Mouse (Mus musculus) MEL (cell line): ENCODE data around the gene Gemin7. TPM values are rescaled to one million over a fixed set of nuclear protein-coding genes. Genes with fewer than 3 reads are reported as not detected.

Experiments used
- DNase-seq: peaks from one replicate; pipeline ENCODE4 v3.0.0; 2011; ENCODE audit warnings: low read depth, low spot score
- H3K27ac ChIP-seq: 2 replicates; pipeline ENCODE4 v1.5.1; 2012; ENCODE audit warnings: low read depth, mild to moderate bottlenecking, control low read depth, low read length, moderate library complexity; ENCODE audit not compliant: control insufficient read depth
- H3K27me3 ChIP-seq, 2 experiments: fragments of 150-350 bp in 1 of 2; sonication (generic) in 1 of 2; 2 replicates each; pipeline ENCODE4 v1.6.1; 2012; ENCODE audit warnings: low read length in 2 of 2, mild to moderate bottlenecking in 2 of 2, improper control_type of control experiment in 1 of 2, moderate library complexity in 1 of 2; ENCODE audit not compliant: insufficient read depth in 2 of 2, control insufficient read depth in 1 of 2
- H3K36me3 ChIP-seq, 2 experiments: 2 replicates each; pipeline ENCODE4 v1.6.1; 2012 to 2014; ENCODE audit warnings: low read length in 2 of 2, improper control_type of control experiment in 1 of 2, inconsistent platforms in 1 of 2, mild to moderate bottlenecking in 1 of 2; ENCODE audit not compliant: insufficient read depth in 2 of 2, control insufficient read depth in 1 of 2
- H3K4me1 ChIP-seq, 2 experiments: fragments of 150-350 bp in 1 of 2; sonication (generic) in 1 of 2; 2 replicates each; pipeline ENCODE4 v1.6.1; 2012; ENCODE audit warnings: low read length in 2 of 2, improper control_type of control experiment in 1 of 2, mild to moderate bottlenecking in 1 of 2; ENCODE audit not compliant: insufficient read depth in 2 of 2, control insufficient read depth in 1 of 2
- H3K4me3 ChIP-seq, 2 experiments: fragments of 150-350 bp in 1 of 2; sonication (generic) in 1 of 2; 2 replicates each; pipeline ENCODE4 v1.5.1; 2012; ENCODE audit warnings: low read depth in 2 of 2, low read length in 2 of 2, mild to moderate bottlenecking in 2 of 2, moderate library complexity in 2 of 2, control low read depth in 1 of 2, improper control_type of control experiment in 1 of 2; ENCODE audit not compliant: control insufficient read depth in 1 of 2, insufficient read depth in 1 of 2
- H3K79me2 ChIP-seq: 2 replicates; pipeline ENCODE4 v1.6.1; 2012; ENCODE audit warnings: mild to moderate bottlenecking, low read length, moderate library complexity; ENCODE audit not compliant: control insufficient read depth, poor library complexity, insufficient read depth
- H3K9ac ChIP-seq: 2 replicates; pipeline ENCODE4 v1.6.1; 2012; ENCODE audit warnings: low read depth, mild to moderate bottlenecking, control low read depth, low read length, moderate library complexity; ENCODE audit not compliant: control insufficient read depth, poor library complexity, severe bottlenecking
- H3K9me3 ChIP-seq: fragments of 150-350 bp; sonication (generic); replicated peaks from 2 replicates; pipeline ENCODE4 v1.6.1; 2012; ENCODE audit warnings: mild to moderate bottlenecking, low read length, improper control_type of control experiment, moderate library complexity; ENCODE audit not compliant: insufficient read depth
- BHLHE40 ChIP-seq: IDR thresholded peaks from 2 replicates; pipeline ENCODE4 v1.6.1; 2012; ENCODE audit warnings: low read depth, mild to moderate bottlenecking, inconsistent platforms, low read length, improper control_type of control experiment, borderline replicate concordance
- CTCF ChIP-seq, 3 experiments: IDR thresholded peaks in 2 of 3; conservative IDR thresholded peaks in 1 of 3; 2 replicates each; pipeline ENCODE4 v1.5.1; 2011 to 2012; ENCODE audit warnings: low read length in 3 of 3, low read depth in 2 of 3, mild to moderate bottlenecking in 2 of 3, improper control_type of control experiment in 1 of 3, inconsistent platforms in 1 of 3, mixed read lengths in 1 of 3, moderate library complexity in 1 of 3; ENCODE audit not compliant: control insufficient read depth in 1 of 3, insufficient read depth in 1 of 3, poor library complexity in 1 of 3, severe bottlenecking in 1 of 3
- E2F4 ChIP-seq: IDR thresholded peaks from 2 replicates; pipeline ENCODE4 v1.6.1; 2011; ENCODE audit warnings: low read depth, low read length, improper control_type of control experiment, borderline replicate concordance
- EP300 ChIP-seq, 2 experiments: IDR thresholded peaks; 2 replicates each; pipeline ENCODE4 v1.6.1; 2011; ENCODE audit warnings: improper control_type of control experiment in 2 of 2, low read length in 2 of 2, low read depth in 1 of 2, mild to moderate bottlenecking in 1 of 2
- ETS1 ChIP-seq: IDR thresholded peaks from 2 replicates; pipeline ENCODE4 v1.6.1; 2012; ENCODE audit warnings: low read depth, mild to moderate bottlenecking, inconsistent platforms, low read length, improper control_type of control experiment, moderate library complexity
- GATA1 ChIP-seq: IDR thresholded peaks from 2 replicates; pipeline ENCODE4 v1.6.1; 2011; ENCODE audit warnings: low read depth, low read length, improper control_type of control experiment
- HCFC1 ChIP-seq: IDR thresholded peaks from 2 replicates; pipeline ENCODE4 v1.6.1; 2012; ENCODE audit warnings: low read depth, mild to moderate bottlenecking, inconsistent platforms, low read length, improper control_type of control experiment, moderate library complexity
- MAFK ChIP-seq: IDR thresholded peaks from 2 replicates; pipeline ENCODE4 v1.6.1; 2011; ENCODE audit warnings: low read depth, mild to moderate bottlenecking, low read length, improper control_type of control experiment, borderline replicate concordance
- MAX ChIP-seq: IDR thresholded peaks from 2 replicates; pipeline ENCODE4 v1.6.1; 2011; ENCODE audit warnings: low read length, improper control_type of control experiment
- MAZ ChIP-seq: IDR thresholded peaks from 2 replicates; pipeline ENCODE4 v1.6.1; 2012; ENCODE audit warnings: low read depth, mild to moderate bottlenecking, inconsistent platforms, low read length, improper control_type of control experiment
- MYB ChIP-seq: IDR thresholded peaks from 2 replicates; pipeline ENCODE4 v1.6.1; 2011; ENCODE audit warnings: mild to moderate bottlenecking, low read depth, low read length, improper control_type of control experiment
- NELFE ChIP-seq: IDR thresholded peaks from 2 replicates; pipeline ENCODE4 v1.6.1; 2011; ENCODE audit warnings: low read depth, low read length, improper control_type of control experiment
- POLR2AphosphoS5 ChIP-seq: IDR thresholded peaks from 2 replicates; pipeline ENCODE4 v1.6.1; 2012; ENCODE audit warnings: low read depth, borderline replicate concordance, mild to moderate bottlenecking, inconsistent platforms, low read length, moderate library complexity, mixed read lengths
- RAD21 ChIP-seq: IDR thresholded peaks from 2 replicates; pipeline ENCODE4 v1.6.1; 2011; ENCODE audit warnings: mild to moderate bottlenecking, low read depth, low read length, improper control_type of control experiment
- RCOR1 ChIP-seq: IDR thresholded peaks from 2 replicates; pipeline ENCODE4 v1.6.1; 2012; ENCODE audit warnings: low read depth, mild to moderate bottlenecking, inconsistent platforms, low read length, improper control_type of control experiment
- SIN3A ChIP-seq: IDR thresholded peaks from 2 replicates; pipeline ENCODE4 v1.6.1; 2012; ENCODE audit warnings: low read length, improper control_type of control experiment, inconsistent platforms
- TAL1 ChIP-seq: IDR thresholded peaks from 2 replicates; pipeline ENCODE4 v1.6.1; 2012; ENCODE audit warnings: mild to moderate bottlenecking, inconsistent platforms, low read length, moderate library complexity, mixed read lengths
- UBTF ChIP-seq: IDR thresholded peaks from 2 replicates; pipeline ENCODE4 v1.6.1; 2012; ENCODE audit warnings: low read depth, mild to moderate bottlenecking, inconsistent platforms, low read length, improper control_type of control experiment, moderate library complexity, borderline replicate concordance; ENCODE audit not compliant: insufficient read depth
- USF1 ChIP-seq: IDR thresholded peaks from 2 replicates; pipeline ENCODE4 v1.6.1; 2014; ENCODE audit warnings: low read depth, mild to moderate bottlenecking, inconsistent platforms, low read length, improper control_type of control experiment, moderate library complexity
- ZC3H11A ChIP-seq: IDR thresholded peaks from 2 replicates; pipeline ENCODE4 v1.6.1; 2012; ENCODE audit warnings: low read depth, mild to moderate bottlenecking, inconsistent platforms, low read length, improper control_type of control experiment
- ZMIZ1 ChIP-seq: IDR thresholded peaks from 2 replicates; pipeline ENCODE4 v1.6.1; 2012; ENCODE audit warnings: low read depth, mild to moderate bottlenecking, inconsistent platforms, low read length, improper control_type of control experiment, moderate library complexity
- polyA plus RNA-seq, 2 experiments: library from polyadenylated mRNA; stranded (reverse) in 1 of 2; unstranded in 1 of 2; fragments of >175 nt in 1 of 2; fragments of >200 nt in 1 of 2; gene quantifications; 2 replicates each; pipeline versions ENCODE4 v1.2.1 to v1.2.4; 2012; ENCODE audit warnings: low replicate concordance in 2 of 2, low read depth in 1 of 2; ENCODE audit not compliant: insufficient read length in 2 of 2, insufficient read depth in 1 of 2, missing spikeins in 1 of 2
- total RNA-seq: library from RNA; depleted of rRNA; stranded (reverse); fragments of 300-350 nt; gene quantifications from 2 replicates; pipeline ENCODE4 v1.2.3, GENCODE M21; 2012

Gene Gemin7
- total and polyA plus RNA-seq, 3 experiments = 58.0 to 78.7 TPM; not detected in 1

DNA sequence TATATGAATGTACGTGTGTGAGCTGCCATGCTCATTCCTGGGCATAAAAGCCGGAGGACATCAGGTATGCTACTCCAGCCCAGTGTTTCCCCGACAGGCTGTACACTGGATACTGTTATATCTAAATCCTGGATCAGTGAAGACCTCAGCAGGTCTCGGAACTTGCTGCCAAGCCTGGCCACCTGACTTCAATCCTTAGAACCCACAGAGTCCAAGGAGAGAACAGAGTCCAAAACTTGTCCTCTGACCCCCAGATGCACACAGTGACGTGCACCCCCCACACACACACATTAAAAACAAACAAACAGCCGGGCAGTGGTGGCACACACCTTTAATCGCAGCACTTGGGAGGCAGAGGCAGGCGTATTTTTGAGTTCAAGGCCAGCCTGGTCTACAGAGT, 10.0 kb downstream of the Gemin7 start:
- Histone ChIP-seq H3K36me3 (peaks cover 0 to 29% of the 10 kb centered on the region in 2 experiments; a peak in 3 of 4 replicates), H3K27ac (no peak overlapping the region), H3K27me3 (no peaks in the 10 kb centered on the region)

DNA sequence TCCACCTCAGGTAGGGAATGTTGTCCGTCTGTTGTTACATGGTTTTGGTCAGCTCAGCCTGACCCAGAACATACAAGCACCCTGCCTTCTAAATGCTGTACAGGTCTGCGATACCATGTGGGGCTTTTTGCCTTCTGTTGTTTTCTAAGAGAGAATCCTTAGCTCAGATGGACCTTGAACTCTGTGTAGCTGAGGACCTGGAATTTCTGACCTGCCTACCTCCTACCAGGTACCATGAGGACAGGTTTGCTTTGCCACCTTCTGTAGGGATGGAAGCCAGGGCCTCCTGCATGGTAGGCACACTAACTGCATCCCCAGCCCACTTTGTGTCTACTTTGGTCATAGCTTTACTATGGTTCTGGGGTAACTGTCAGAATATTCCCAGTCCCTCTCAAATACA, 11.6 kb downstream of the Gemin7 start:
- Histone ChIP-seq H3K9ac (no peak overlapping the region), H3K79me2 (peaks cover 24% of the 10 kb centered on the region)
- TF ChIP-seq SIN3A = no peak
- TF ChIP-seq POLR2AphosphoS5 = no peak
- no peak for TF ChIP-seq RAD21
- TF ChIP-seq EP300 (IDR thresholded peaks at IDR 0.05; ENCODE audit: low read depth in 1 of 2, low read length in 2 of 2) = no peak
- no peak for TF ChIP-seq MAFK
- TF ChIP-seq E2F4 = no peak
- TF ChIP-seq, all 39 proteins: peak for 0
- no peak for DNase-seq
- Histone ChIP-seq H3K27me3 (no peaks in the 10 kb centered on the region), H3K4me1 (peaks cover 9 to 24% of the 10 kb centered on the region in 2 experiments; a peak in 3 of 4 replicates), H3K27ac (no peak overlapping the region; the same call in 1 of the 2 replicates), H3K9me3 (no peaks in the 10 kb centered on the region), H3K36me3 (peaks cover 0 to 20% of the 10 kb centered on the region in 2 experiments; a peak in 3 of 4 replicates), H3K4me3 (no peak overlapping the region)

More for the DNA sequence above, 10.0 kb downstream of the Gemin7 start:
- Histone ChIP-seq H3K4me3 (no peak overlapping the region), H3K9me3 (no peaks in the 10 kb centered on the region), H3K79me2 (peaks cover 24% of the 10 kb centered on the region), H3K9ac (no peak overlapping the region), H3K4me1 (peaks cover 9 to 29% of the 10 kb centered on the region in 2 experiments; a peak in 3 of 4 replicates)
- TF ChIP-seq MAX (no peak), MAZ (no peak), EP300 (IDR thresholded peaks at IDR 0.05; ENCODE audit: low read depth in 1 of 2, low read length in 2 of 2) (no peak), RCOR1 (no peak), POLR2AphosphoS5 (no peak), GATA1 (no peak), ETS1 (no peak), UBTF (no peak), USF1 (no peak), BHLHE40 (no peak), SIN3A (no peak), MYB (no peak), MAFK (no peak), NELFE (no peak), HCFC1 (no peak), ZC3H11A (no peak), TAL1 (no peak), RAD21 (no peak), CTCF (IDR thresholded peaks at IDR 0.05 in 2 of 3, conservative IDR thresholded peaks at IDR 0.05 in 1 of 3; ENCODE audit: control insufficient read depth in 1 of 3, insufficient read depth in 1 of 3, low read depth in 2 of 3, low read length in 3 of 3, poor library complexity in 1 of 3, severe bottlenecking in 1 of 3) (no peak), ZMIZ1 (no peak)
- DNase-seq = no peak
